Mouse (Mus musculus) adrenal gland, adult 2 months (tissue): ENCODE results near the gene Mosmo. TPM values are rescaled to one million over a fixed set of nuclear protein-coding genes. Genes with fewer than 3 reads are reported as not detected.
"Not testable (repeated sequence)": the region's sequence is repeated elsewhere in the genome, so short reads cannot be mapped to it uniquely, and the experiment has no call there.

ENCODE experiments used
- DNase-seq: peaks from one replicate; pipeline ENCODE4 v3.0.0; 2021
- polyA plus RNA-seq: library from polyadenylated mRNA; depleted of rRNA; stranded (reverse); fragments of >200 nt; gene quantifications from 2 replicates; pipeline ENCODE4 v1.2.3, GENCODE M21; 2012
- total RNA-seq, 2 experiments: library from RNA; stranded (reverse); gene quantifications; 2 replicates each; pipeline ENCODE4 v1.2.3; 2021

Mosmo gene
- total and polyA plus RNA-seq, 3 experiments, result 29.3 to 43.3 (median 41.6) TPM

- DNase-seq, result no peak
Observed at GRCm38 (mm10) chr7:120703888-120704287, 26.5 kb downstream of the Mosmo start.

GRCm38 (mm10) chr7:120712071-120712470, 34.7 kb downstream of the Mosmo start:
- DNase-seq, result no peak

- DNase-seq, result no peak
Observed at GRCm38 (mm10) chr7:120713225-120713624, 35.8 kb downstream of the Mosmo start.

GRCm38 (mm10) chr7:120713951-120714350, 36.5 kb downstream of the Mosmo start:
- not testable (repeated sequence) for DNase-seq

GRCm38 (mm10) chr7:120717261-120717660, 39.8 kb downstream of the Mosmo start:
- no peak for DNase-seq

- DNase-seq, result peak; percentile 56
Observed at GRCm38 (mm10) chr7:120721051-120721450, 43.6 kb downstream of the Mosmo start.

- DNase-seq, result peak; percentile 84
Observed at GRCm38 (mm10) chr7:120721456-120721855, 44.0 kb downstream of the Mosmo start.

GRCm38 (mm10) chr7:120722063-120722462, 44.6 kb downstream of the Mosmo start:
- DNase-seq, result no peak

GRCm38 (mm10) chr7:120722839-120723278, 45.4 kb downstream of the Mosmo start:
- DNase-seq, result no peak

GRCm38 (mm10) chr7:120727581-120727980, 50.2 kb downstream of the Mosmo start:
- DNase-seq, result peak; percentile 49

GRCm38 (mm10) chr7:120729635-120730034, 52.2 kb downstream of the Mosmo start:
- DNase-seq, result no peak

GRCm38 (mm10) chr7:120732906-120733305, 55.5 kb downstream of the Mosmo start:
- no peak for DNase-seq

GRCm38 (mm10) chr7:120739018-120739417, 61.6 kb downstream of the Mosmo start, which contains the start of gene Vwa3a:
Vwa3a (plus strand) TSS chr7:120739318.
- no peak for DNase-seq

- peak; percentile 39 for DNase-seq
Observed at GRCm38 (mm10) chr7:120739558-120740101, 62.2 kb downstream of the Mosmo start.

GRCm38 (mm10) chr7:120743366-120744351, 66.2 kb downstream of the Mosmo start:
- DNase-seq, result peak; percentile 32

- DNase-seq, result no peak
Observed at GRCm38 (mm10) chr7:120744606-120745005, 67.2 kb downstream of the Mosmo start.

GRCm38 (mm10) chr7:120746029-120746428, 68.6 kb downstream of the Mosmo start:
- peak; percentile 41 for DNase-seq

GRCm38 (mm10) chr7:120746821-120747220, 69.4 kb downstream of the Mosmo start:
- no peak for DNase-seq

GRCm38 (mm10) chr7:120748478-120748877, 71.1 kb downstream of the Mosmo start:
- DNase-seq, result no peak

GRCm38 (mm10) chr7:120751330-120751729, 73.9 kb downstream of the Mosmo start:
- no peak for DNase-seq

GRCm38 (mm10) chr7:120751906-120752305, 74.5 kb downstream of the Mosmo start:
- DNase-seq, result no peak

GRCm38 (mm10) chr7:120754671-120755070, 77.3 kb downstream of the Mosmo start:
- peak; percentile 73 for DNase-seq

GRCm38 (mm10) chr7:120767369-120767768, 90.0 kb downstream of the Mosmo start:
- no peak for DNase-seq
